Mouse (Mus musculus): ENCODE data around the gene Col15a1.

DNA sequence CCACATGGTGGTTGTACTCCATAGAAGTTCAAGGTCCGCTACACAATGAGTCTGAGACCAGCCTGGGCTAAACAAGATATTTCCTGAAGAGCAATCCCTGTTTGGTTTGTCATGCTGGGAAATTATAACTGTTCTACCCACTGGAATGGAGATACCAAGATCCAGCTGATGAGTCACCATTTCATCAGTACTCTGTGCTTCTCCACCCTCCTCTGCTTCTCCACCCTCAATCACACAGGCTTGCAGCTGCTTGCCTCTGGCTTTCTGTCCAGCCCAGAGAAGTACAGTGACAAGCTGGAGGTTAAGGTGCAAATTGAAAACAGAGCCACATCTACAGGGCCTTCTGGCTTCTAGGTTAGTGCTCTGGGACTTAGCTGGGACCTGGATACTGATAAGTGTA, 10.9 kb downstream of the Col15a1 start:
- no peak for TF ChIP-seq CTCF (IDR thresholded peaks at IDR 0.05; ENCODE audit: extremely low read depth, insufficient read length, insufficient replicate concordance, low read depth, low read length)
- TF ChIP-seq POLR2A (IDR thresholded peaks at IDR 0.05; ENCODE audit: low read depth, low read length): no peak
